Mouse (Mus musculus) stomach, embryonic 15.5 days (tissue): Measurements from ENCODE around the gene Vps35l. TPM values are rescaled to one million over a fixed set of nuclear protein-coding genes. Genes with fewer than 3 reads are reported as not detected.

ENCODE experiments used
- ATAC-seq: fragments of 200-750 bp; cut with Nextera tagmentation; 2 replicates; pipeline ENCODE4 v1.8.0; 2017; ENCODE audit warnings: low read depth, moderate number of reproducible peaks, moderate TSS enrichment; ENCODE audit not compliant: insufficient read depth, low FRiP score
- H3K27ac ChIP-seq: fragments of 300-500 bp; sonication (generic); 2 replicates; pipeline ENCODE4 v1.5.1; 2015; ENCODE audit warnings: mild to moderate bottlenecking, inconsistent platforms
- H3K27me3 ChIP-seq: fragments of 300-500 bp; sonication (generic); replicated peaks from 2 replicates; pipeline ENCODE4 v1.6.1; 2015; ENCODE audit warnings: inconsistent platforms
- H3K36me3 ChIP-seq: fragments of 300-500 bp; sonication (generic); 2 replicates; pipeline ENCODE4 v1.6.1; 2015; ENCODE audit warnings: inconsistent platforms
- H3K4me1 ChIP-seq: fragments of 300-500 bp; sonication (generic); 2 replicates; pipeline ENCODE4 v1.6.1; 2015; ENCODE audit warnings: inconsistent platforms
- H3K4me2 ChIP-seq: fragments of 300-500 bp; sonication (generic); 2 replicates; pipeline ENCODE4 v1.6.1; 2015; ENCODE audit warnings: mild to moderate bottlenecking, inconsistent platforms
- H3K4me3 ChIP-seq: fragments of 300-500 bp; sonication (generic); replicated peaks from 2 replicates; pipeline ENCODE4 v1.5.1; 2015; ENCODE audit warnings: inconsistent platforms
- H3K9ac ChIP-seq: fragments of 300-500 bp; sonication (generic); 2 replicates; pipeline ENCODE4 v1.6.1; 2015; ENCODE audit warnings: inconsistent platforms
- H3K9me3 ChIP-seq: fragments of 300-500 bp; sonication (generic); 2 replicates; pipeline ENCODE4 v1.6.1; 2016; ENCODE audit warnings: inconsistent platforms
- WGBS: fragments of 180-500 bp; shearing (Covaris S2); methylation state at CpG from one replicate; pipeline ENCODE4 v1.1.7; 2015; 5-methylcytosine and 5-hydroxymethylcytosine counted together
- polyA plus RNA-seq: library from polyadenylated mRNA; unstranded; fragments of >200 nt; fragmentation: Nextera tagmentation; extraction: Ambion mirVana; gene quantifications from 2 replicates; pipeline ENCODE4 v1.2.1, GENCODE M21; 2015

Vps35l gene
- polyA plus RNA-seq, 1 experiment from 2014 or later = 52.7 TPM

GRCm38 (mm10) chr7:118764725-118765124 is 24.7 kb downstream of the Vps35l start:
- H3K36me3 ChIP-seq = peaks cover 30% of the 10 kb centered on the region
- no peak overlapping the region for H3K9ac ChIP-seq
- no peak overlapping the region for H3K4me3 ChIP-seq
- no peak overlapping the region for H3K4me2 ChIP-seq
- no peaks in the 10 kb centered on the region for H3K27me3 ChIP-seq
- no peak overlapping the region for H3K27ac ChIP-seq
- WGBS = 83% methylated on average over 14 of the region's 14 CpGs
- H3K4me1 ChIP-seq = no peaks in the 10 kb centered on the region
- no peak for ATAC-seq
- H3K9me3 ChIP-seq = no peaks in the 10 kb centered on the region

- no peaks in the 10 kb centered on the region for H3K9me3 ChIP-seq
- 58% methylated on average over 8 of the region's 8 CpGs for WGBS
- no peaks in the 10 kb centered on the region for H3K27me3 ChIP-seq
- H3K36me3 ChIP-seq = peaks cover 28% of the 10 kb centered on the region
- H3K27ac ChIP-seq = no peak overlapping the region
- no peaks in the 10 kb centered on the region for H3K4me1 ChIP-seq
- no peak overlapping the region for H3K9ac ChIP-seq
- no peak overlapping the region for H3K4me2 ChIP-seq
- no peak overlapping the region for H3K4me3 ChIP-seq
- no peak for ATAC-seq
Measured at GRCm38 (mm10) chr7:118765604-118766003, 25.6 kb downstream of the Vps35l start.

GRCm38 (mm10) chr7:118766119-118766833 is 26.2 kb downstream of the Vps35l start:
- no peaks in the 10 kb centered on the region for H3K27me3 ChIP-seq
- 58% methylated on average over 18 of the region's 18 CpGs for WGBS
- H3K9me3 ChIP-seq = no peaks in the 10 kb centered on the region
- H3K27ac ChIP-seq = no peak overlapping the region
- no peak overlapping the region for H3K4me2 ChIP-seq
- no peak overlapping the region for H3K9ac ChIP-seq
- no peak for ATAC-seq
- H3K4me1 ChIP-seq = no peaks in the 10 kb centered on the region
- no peak overlapping the region for H3K4me3 ChIP-seq
- peaks cover 21% of the 10 kb centered on the region for H3K36me3 ChIP-seq

- Histone ChIP-seq H3K4me2 (no peak overlapping the region), H3K9ac (no peak overlapping the region), H3K4me1 (no peaks in the 10 kb centered on the region), H3K36me3 (peaks cover 17% of the 10 kb centered on the region), H3K27ac (no peak overlapping the region), H3K27me3 (no peaks in the 10 kb centered on the region), H3K9me3 (no peaks in the 10 kb centered on the region), H3K4me3 (no peak overlapping the region)
- no peak for ATAC-seq
- WGBS = 75% methylated on average over 5 of the region's 5 CpGs
Measured at GRCm38 (mm10) chr7:118766834-118767224, 26.8 kb downstream of the Vps35l start.

GRCm38 (mm10) chr7:118769208-118769607 is 29.2 kb downstream of the Vps35l start:
- no peak overlapping the region for H3K27ac ChIP-seq
- no peaks in the 10 kb centered on the region for H3K4me1 ChIP-seq
- no peak overlapping the region for H3K4me2 ChIP-seq
- no peaks in the 10 kb centered on the region for H3K9me3 ChIP-seq
- no peak overlapping the region for H3K4me3 ChIP-seq
- 41% methylated on average over 8 of the region's 8 CpGs for WGBS
- ATAC-seq = no peak
- H3K9ac ChIP-seq = no peak overlapping the region
- H3K27me3 ChIP-seq = no peaks in the 10 kb centered on the region
- peaks cover 3% of the 10 kb centered on the region; the same call in 1 of the 2 replicates for H3K36me3 ChIP-seq

GRCm38 (mm10) chr7:118769655-118770054 is 29.6 kb downstream of the Vps35l start:
- WGBS = 17% methylated on average over 1 of the region's 1 CpGs
- no peaks in the 10 kb centered on the region for H3K4me1 ChIP-seq
- H3K9me3 ChIP-seq = no peaks in the 10 kb centered on the region
- no peaks in the 10 kb centered on the region for H3K27me3 ChIP-seq
- peaks cover 3% of the 10 kb centered on the region; the same call in 1 of the 2 replicates for H3K36me3 ChIP-seq
- no peak overlapping the region for H3K27ac ChIP-seq
- H3K9ac ChIP-seq = no peak overlapping the region
- ATAC-seq = no peak
- H3K4me3 ChIP-seq = no peak overlapping the region
- H3K4me2 ChIP-seq = no peak overlapping the region

- H3K9ac ChIP-seq = no peak overlapping the region
- ATAC-seq = no peak
- H3K9me3 ChIP-seq = no peaks in the 10 kb centered on the region
- no peaks in the 10 kb centered on the region for H3K36me3 ChIP-seq
- no peaks in the 10 kb centered on the region for H3K27me3 ChIP-seq
- no peak overlapping the region for H3K4me3 ChIP-seq
- H3K4me2 ChIP-seq = no peak overlapping the region
- 91% methylated on average over 12 of the region's 12 CpGs for WGBS
- H3K4me1 ChIP-seq = no peaks in the 10 kb centered on the region
- H3K27ac ChIP-seq = no peak overlapping the region
Measured at GRCm38 (mm10) chr7:118773027-118773426, 33.0 kb downstream of the Vps35l start.

- 0 out of 2 replicates have a peak, but pooled peaks cover 2% of the 10 kb centered on the region for H3K36me3 ChIP-seq
- no peak for ATAC-seq
- H3K9me3 ChIP-seq = no peaks in the 10 kb centered on the region
Measured at GRCm38 (mm10) chr7:118775991-118776390, 36.0 kb downstream of the Vps35l start.

GRCm38 (mm10) chr7:118776491-118776890 is 36.5 kb downstream of the Vps35l start:
- Histone ChIP-seq H3K9me3 (no peaks in the 10 kb centered on the region), H3K4me1 (no peaks in the 10 kb centered on the region), H3K27ac (no peak overlapping the region), H3K27me3 (no peaks in the 10 kb centered on the region), H3K36me3 (0 out of 2 replicates have a peak, but pooled peaks cover 3% of the 10 kb centered on the region), H3K9ac (no peak overlapping the region), H3K4me3 (no peak overlapping the region), H3K4me2 (no peak overlapping the region)
- WGBS = 87% methylated on average over 9 of the region's 9 CpGs
- no peak for ATAC-seq

More at GRCm38 (mm10) chr7:118775991-118776390, 36.0 kb downstream of the Vps35l start:
- Histone ChIP-seq H3K9ac (no peak overlapping the region), H3K4me3 (no peak overlapping the region), H3K4me1 (no peaks in the 10 kb centered on the region), H3K27me3 (no peaks in the 10 kb centered on the region), H3K4me2 (no peak overlapping the region), H3K27ac (no peak overlapping the region)
- 89% methylated on average over 7 of the region's 7 CpGs for whole genome bisulfite sequencing

- Histone ChIP-seq H3K4me1 (no peaks in the 10 kb centered on the region), H3K9me3 (no peaks in the 10 kb centered on the region), H3K4me3 (no peak overlapping the region), H3K27ac (no peak overlapping the region), H3K27me3 (no peaks in the 10 kb centered on the region), H3K4me2 (no peak overlapping the region), H3K36me3 (0 out of 2 replicates have a peak, but pooled peaks cover 3% of the 10 kb centered on the region), H3K9ac (no peak overlapping the region)
- 78% methylated on average over 10 of the region's 10 CpGs for WGBS
- ATAC-seq = no peak
Measured at GRCm38 (mm10) chr7:118777598-118778394, 37.8 kb downstream of the Vps35l start.

GRCm38 (mm10) chr7:118778561-118778960 is 38.5 kb downstream of the Vps35l start:
- Histone ChIP-seq H3K27ac (no peak overlapping the region), H3K36me3 (0 out of 2 replicates have a peak, but pooled peaks cover 3% of the 10 kb centered on the region), H3K4me2 (no peak overlapping the region), H3K27me3 (no peaks in the 10 kb centered on the region), H3K4me3 (no peak overlapping the region), H3K9me3 (no peaks in the 10 kb centered on the region), H3K9ac (no peak overlapping the region), H3K4me1 (no peaks in the 10 kb centered on the region)
- no peak for ATAC-seq
- WGBS = 79% methylated on average over 6 of the region's 6 CpGs
